Mouse (Mus musculus) hindbrain, postnatal 0 days (tissue): ENCODE data around the gene Orai1. TPM values are rescaled to one million over a fixed set of nuclear protein-coding genes. Genes with fewer than 3 reads are reported as not detected.

Experiments used
- ATAC-seq: fragments of 200-750 bp; cut with Nextera tagmentation; 2 replicates; pipeline ENCODE4 v1.8.0; 2017; ENCODE audit warnings: mild to moderate bottlenecking, moderate TSS enrichment, moderate library complexity
- DNase-seq: peaks from one replicate; pipeline ENCODE4 v3.0.0-alpha.2; 2015; ENCODE audit warnings: low spot score
- H3K27ac ChIP-seq: fragments of 300-500 bp; sonication (generic); 2 replicates; pipeline ENCODE4 v1.5.1; 2014; ENCODE audit warnings: mild to moderate bottlenecking
- H3K27me3 ChIP-seq: fragments of 300-500 bp; sonication (generic); 2 replicates; pipeline ENCODE4 v1.6.1; 2014; ENCODE audit warnings: low read length, mixed read lengths; ENCODE audit not compliant: insufficient read depth
- H3K36me3 ChIP-seq: fragments of 300-500 bp; sonication (generic); 2 replicates; pipeline ENCODE4 v1.6.1; 2014; ENCODE audit warnings: low read length, mixed read lengths; ENCODE audit not compliant: insufficient read depth
- H3K4me1 ChIP-seq: fragments of 300-500 bp; sonication (generic); 2 replicates; pipeline ENCODE4 v1.6.1; 2014; ENCODE audit warnings: antibody characterized with exemption, low read length, mixed read lengths; ENCODE audit not compliant: insufficient read depth
- H3K4me2 ChIP-seq: fragments of 300-500 bp; sonication (generic); 2 replicates; pipeline ENCODE4 v1.6.1; 2014; ENCODE audit warnings: low read depth, mild to moderate bottlenecking, low read length, moderate library complexity, mixed read lengths
- H3K4me3 ChIP-seq: fragments of 300-500 bp; sonication (generic); 2 replicates; pipeline ENCODE4 v1.5.1; 2014; ENCODE audit warnings: low read length
- H3K9ac ChIP-seq: fragments of 300-500 bp; sonication (generic); replicated peaks from 2 replicates; pipeline ENCODE4 v1.6.1; 2014; ENCODE audit warnings: mild to moderate bottlenecking, low read length, moderate library complexity, mixed read lengths
- H3K9me3 ChIP-seq: fragments of 300-500 bp; sonication (generic); 2 replicates; pipeline ENCODE4 v1.6.1; 2016; ENCODE audit warnings: low read length, mixed read lengths
- CTCF ChIP-seq: IDR thresholded peaks from 2 replicates; pipeline ENCODE4 v1.5.1; 2016; ENCODE audit warnings: antibody characterized with exemption, control low read depth, low read depth
- WGBS: fragments of 180-500 bp; shearing (Covaris S2); extraction: QIAGEN DNeasy Blood & Tissue Kit; methylation state at CpG from one replicate; pipeline ENCODE4 v1.1.7; 2014; 5-methylcytosine and 5-hydroxymethylcytosine counted together
- polyA plus RNA-seq: library from polyadenylated mRNA; unstranded; fragments of >200 nt; fragmentation: Nextera tagmentation; extraction: Ambion mirVana; gene quantifications from 2 replicates; pipeline ENCODE4 v1.2.1, GENCODE M21; 2015
- total RNA-seq: library from RNA; depleted of rRNA; stranded (reverse); fragments of >200 nt; gene quantifications from 2 replicates; pipeline ENCODE4 v1.2.3, GENCODE M21; 2014

The Orai1 gene
- total and polyA plus RNA-seq, 2 experiments from 2014 or later, result 18.3 to 20.9 TPM

GRCm38 (mm10) chr5:122994910-122995309, 20.0 kb upstream of the Orai1 start:
- WGBS, result 0% methylated on average over 1 of the region's 1 CpGs
- DNase-seq, result no peak
- Histone ChIP-seq H3K4me1 (no peaks in the 10 kb centered on the region), H3K4me2 (no peak overlapping the region), H3K27ac (no peak overlapping the region), H3K27me3 (no peaks in the 10 kb centered on the region), H3K9ac (no peak overlapping the region), H3K4me3 (no peak overlapping the region), H3K36me3 (no peaks in the 10 kb centered on the region), H3K9me3 (no peaks in the 10 kb centered on the region)
- TF ChIP-seq CTCF, result no peak
- ATAC-seq, result no peak

- DNase-seq (no peak), ATAC-seq (no peak)
- Histone ChIP-seq H3K4me2 (no peak overlapping the region), H3K4me3 (no peak overlapping the region), H3K27me3 (no peaks in the 10 kb centered on the region), H3K27ac (no peak overlapping the region), H3K4me1 (no peaks in the 10 kb centered on the region), H3K36me3 (no peaks in the 10 kb centered on the region), H3K9me3 (no peaks in the 10 kb centered on the region), H3K9ac (no peak overlapping the region)
- 80% methylated on average over 18 of the region's 18 CpGs for WGBS
- no peak for TF ChIP-seq CTCF
Observed at GRCm38 (mm10) chr5:122997205-122998204, 17.4 kb upstream of the Orai1 start.

GRCm38 (mm10) chr5:123000901-123001300, 14.0 kb upstream of the Orai1 start:
- Histone ChIP-seq H3K4me3 (no peak overlapping the region), H3K27ac (no peak overlapping the region), H3K9ac (no peak overlapping the region), H3K9me3 (no peaks in the 10 kb centered on the region), H3K4me2 (no peak overlapping the region), H3K4me1 (no peaks in the 10 kb centered on the region), H3K36me3 (no peaks in the 10 kb centered on the region), H3K27me3 (no peaks in the 10 kb centered on the region)
- ATAC-seq (no peak), DNase-seq (no peak)
- WGBS, result 91% methylated on average over 1 of the region's 1 CpGs
- no peak for TF ChIP-seq CTCF

- Histone ChIP-seq H3K4me3 (no peak overlapping the region), H3K4me2 (peak overlapping the region; percentile 21; the same call in 1 of the 2 replicates), H3K9ac (0 out of 2 replicates have a peak overlapping the region, but pooled peaks have one; percentile 24), H3K27ac (peak overlapping the region; percentile 64; the same call in 1 of the 2 replicates), H3K27me3 (no peaks in the 10 kb centered on the region), H3K9me3 (no peaks in the 10 kb centered on the region), H3K36me3 (no peaks in the 10 kb centered on the region), H3K4me1 (peaks cover 9% of the 10 kb centered on the region; the same call in 1 of the 2 replicates)
- TF ChIP-seq CTCF, result no peak
- WGBS, result 48% methylated on average over 19 of the region's 19 CpGs
- DNase-seq (peak; percentile 61), ATAC-seq (peak; percentile 53; the same call in 1 of the 2 replicates)
Observed at GRCm38 (mm10) chr5:123005716-123006592, 8.9 kb upstream of the Orai1 start.

GRCm38 (mm10) chr5:123008877-123009493, 5.9 kb upstream of the Orai1 start:
- Histone ChIP-seq H3K36me3 (no peaks in the 10 kb centered on the region), H3K4me1 (peaks cover 9% of the 10 kb centered on the region; the same call in 1 of the 2 replicates), H3K4me2 (no peak overlapping the region), H3K4me3 (no peak overlapping the region), H3K9ac (no peak overlapping the region), H3K9me3 (no peaks in the 10 kb centered on the region), H3K27ac (no peak overlapping the region), H3K27me3 (no peaks in the 10 kb centered on the region)
- no peak for TF ChIP-seq CTCF
- no peak for DNase-seq
- 51% methylated on average over 7 of the region's 7 CpGs for WGBS
- no peak for ATAC-seq

GRCm38 (mm10) chr5:123009873-123010272, 5.0 kb upstream of the Orai1 start:
- H3K27me3 ChIP-seq, result no peaks in the 10 kb centered on the region
- no peak overlapping the region for H3K4me3 ChIP-seq
- TF ChIP-seq CTCF, result no peak
- WGBS, result 32% methylated on average over 11 of the region's 11 CpGs
- no peaks in the 10 kb centered on the region for H3K9me3 ChIP-seq
- peak; percentile 65 for DNase-seq
- H3K27ac ChIP-seq, result no peak overlapping the region
- H3K4me2 ChIP-seq, result no peak overlapping the region
- H3K4me1 ChIP-seq, result peaks cover 12% of the 10 kb centered on the region
- no peaks in the 10 kb centered on the region for H3K36me3 ChIP-seq
- H3K9ac ChIP-seq, result no peak overlapping the region
- ATAC-seq, result no peak
